Mouse (Mus musculus): ENCODE measurements at regions not wholly inside any gene's neighbourhood (a gene's known extent, or its start where the extent isn't known, plus 50 kb on each side); places are given as distances from the start of the nearest gene placed in this dataset.

DNA sequence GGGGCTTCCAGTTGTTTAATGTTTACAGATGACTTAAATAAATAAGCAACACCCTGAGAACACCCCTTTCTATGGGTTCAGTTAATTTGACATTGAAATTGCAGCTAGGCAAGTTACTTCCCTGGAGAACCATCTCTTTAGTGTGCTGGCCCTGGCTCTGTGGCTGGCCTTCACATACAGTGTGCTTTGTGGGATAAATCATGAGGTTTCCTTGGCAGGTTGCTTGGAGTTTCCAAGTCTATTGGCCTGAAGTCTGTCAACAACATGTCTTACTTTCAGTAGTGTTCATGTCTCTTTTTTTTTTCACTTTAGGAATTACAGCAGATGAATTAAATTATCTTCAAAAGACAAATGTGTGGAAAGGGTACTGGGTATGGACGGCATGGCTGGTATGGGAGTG lies 359.2 kb upstream of the Dph6 start:
- no peak overlapping the region for H3K4me2 ChIP-seq (ENCODE audit: low read length)
- H3K27ac ChIP-seq (ENCODE audit: low read depth, low read length), result no peak overlapping the region
- H3K36me3 ChIP-seq (ENCODE audit: control insufficient read depth, insufficient read depth, low read length), result no peaks in the 10 kb centered on the region
- 95% methylated on average over 1 of the region's 1 CpGs for WGBS
- no peak overlapping the region for H3K9ac ChIP-seq (ENCODE audit: low read depth, low read length)
- no peaks in the 10 kb centered on the region for H3K4me1 ChIP-seq (ENCODE audit: control insufficient read depth, insufficient read depth, low read depth, low read length)
- no peaks in the 10 kb centered on the region; the same call in 1 of the 2 replicates for H3K9me3 ChIP-seq (ENCODE audit: control insufficient read depth, low read length)
- no peaks in the 10 kb centered on the region for H3K27me3 ChIP-seq (replicated peaks; ENCODE audit: control insufficient read depth, insufficient read depth, low read length)
- ATAC-seq, result no peak
- H3K4me3 ChIP-seq (ENCODE audit: low read length), result no peak overlapping the region

GRCm38 (mm10) chr2:115026777-115027176 lies 372.0 kb upstream of the Dph6 start:
- 93% methylated on average over 3 of the region's 3 CpGs for WGBS
- Histone ChIP-seq H3K27ac (ENCODE audit: low read depth, low read length) (no peak overlapping the region), H3K4me2 (ENCODE audit: low read length) (no peak overlapping the region), H3K9me3 (ENCODE audit: control insufficient read depth, low read length) (no peaks in the 10 kb centered on the region), H3K9ac (ENCODE audit: low read depth, low read length) (no peak overlapping the region), H3K4me1 (ENCODE audit: control insufficient read depth, insufficient read depth, low read depth, low read length) (no peaks in the 10 kb centered on the region), H3K27me3 (replicated peaks; ENCODE audit: control insufficient read depth, insufficient read depth, low read length) (no peaks in the 10 kb centered on the region), H3K4me3 (ENCODE audit: low read length) (no peak overlapping the region), H3K36me3 (ENCODE audit: control insufficient read depth, insufficient read depth, low read length) (no peaks in the 10 kb centered on the region)
- no peak for ATAC-seq

GRCm38 (mm10) chr2:115031134-115031533 lies 376.4 kb upstream of the Dph6 start:
- no peak for ATAC-seq
- Histone ChIP-seq H3K4me3 (ENCODE audit: low read length) (no peak overlapping the region), H3K36me3 (ENCODE audit: control insufficient read depth, insufficient read depth, low read length) (no peaks in the 10 kb centered on the region), H3K27me3 (replicated peaks; ENCODE audit: control insufficient read depth, insufficient read depth, low read length) (no peaks in the 10 kb centered on the region), H3K4me2 (ENCODE audit: low read length) (no peak overlapping the region), H3K9me3 (ENCODE audit: control insufficient read depth, low read length) (no peaks in the 10 kb centered on the region), H3K9ac (ENCODE audit: low read depth, low read length) (no peak overlapping the region), H3K4me1 (ENCODE audit: control insufficient read depth, insufficient read depth, low read depth, low read length) (no peaks in the 10 kb centered on the region), H3K27ac (ENCODE audit: low read depth, low read length) (no peak overlapping the region)
- WGBS, result 42% methylated on average over 2 of the region's 2 CpGs

DNA sequence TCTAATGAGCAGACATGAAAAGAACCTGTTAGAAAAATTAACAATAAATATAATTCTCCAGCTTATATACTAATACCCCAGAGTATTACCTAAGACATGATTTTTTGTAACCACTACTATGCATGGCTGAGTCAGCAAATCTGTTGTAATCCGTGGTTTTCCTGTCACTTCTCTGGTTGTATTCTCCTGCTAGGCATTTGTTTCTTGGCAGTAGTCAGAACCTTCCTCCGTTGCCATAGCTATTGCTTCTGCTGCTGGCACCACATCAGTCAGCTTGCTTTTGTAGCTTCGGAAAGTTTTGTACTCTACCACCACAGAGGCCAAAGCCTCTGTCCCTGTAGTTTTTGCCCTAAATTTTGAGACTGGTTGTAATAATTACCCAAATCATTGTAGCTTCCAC lies 381.4 kb upstream of the Dph6 start:
- ATAC-seq, result peak; percentile 60; the same call in 1 of the 2 replicates
- no peak overlapping the region for H3K27ac ChIP-seq (ENCODE audit: low read depth, low read length)
- no peaks in the 10 kb centered on the region for H3K4me1 ChIP-seq (ENCODE audit: control insufficient read depth, insufficient read depth, low read depth, low read length)
- H3K9ac ChIP-seq (ENCODE audit: low read depth, low read length), result no peak overlapping the region
- H3K9me3 ChIP-seq (ENCODE audit: control insufficient read depth, low read length), result no peaks in the 10 kb centered on the region
- H3K36me3 ChIP-seq (ENCODE audit: control insufficient read depth, insufficient read depth, low read length), result no peaks in the 10 kb centered on the region
- no peak overlapping the region for H3K4me3 ChIP-seq (ENCODE audit: low read length)
- WGBS, result 52% methylated on average over 3 of the region's 3 CpGs
- H3K27me3 ChIP-seq (replicated peaks; ENCODE audit: control insufficient read depth, insufficient read depth, low read length), result no peaks in the 10 kb centered on the region
- H3K4me2 ChIP-seq (ENCODE audit: low read length), result no peak overlapping the region

DNA sequence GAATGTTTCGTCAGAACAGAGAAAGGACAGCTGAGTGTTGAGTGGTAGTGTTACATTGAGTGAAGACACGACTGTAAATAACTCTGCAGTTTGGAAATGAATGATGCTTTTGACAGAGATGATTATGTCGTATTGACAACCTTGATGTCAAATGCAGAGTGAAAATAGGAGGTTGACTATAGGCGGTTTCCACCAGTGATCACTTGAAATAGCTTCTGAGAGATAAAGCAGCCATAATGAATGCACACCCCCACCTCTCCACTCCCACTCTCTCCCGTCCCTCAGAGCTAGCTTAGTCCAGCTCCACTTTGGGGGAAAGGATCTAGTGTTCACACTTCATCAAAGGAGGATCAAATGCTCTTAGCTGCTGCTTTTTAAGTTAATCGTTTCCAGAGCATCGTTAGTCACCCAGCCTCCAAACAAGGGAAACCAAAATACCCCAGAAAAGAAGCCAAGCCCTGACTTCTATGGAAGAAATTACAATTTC lies 387.6 kb upstream of the Dph6 start:
- H3K27me3 ChIP-seq (replicated peaks; ENCODE audit: control insufficient read depth, insufficient read depth, low read length), result no peaks in the 10 kb centered on the region
- WGBS, result 69% methylated on average over 7 of the region's 7 CpGs
- no peaks in the 10 kb centered on the region for H3K36me3 ChIP-seq (ENCODE audit: control insufficient read depth, insufficient read depth, low read length)
- H3K4me1 ChIP-seq (ENCODE audit: control insufficient read depth, insufficient read depth, low read depth, low read length), result no peaks in the 10 kb centered on the region
- H3K9me3 ChIP-seq (ENCODE audit: control insufficient read depth, low read length), result no peaks in the 10 kb centered on the region
- H3K4me3 ChIP-seq (ENCODE audit: low read length), result no peak overlapping the region
- no peak overlapping the region for H3K27ac ChIP-seq (ENCODE audit: low read depth, low read length)
- ATAC-seq, result no peak
- H3K4me2 ChIP-seq (ENCODE audit: low read length), result no peak overlapping the region
- no peak overlapping the region for H3K9ac ChIP-seq (ENCODE audit: low read depth, low read length)

DNA sequence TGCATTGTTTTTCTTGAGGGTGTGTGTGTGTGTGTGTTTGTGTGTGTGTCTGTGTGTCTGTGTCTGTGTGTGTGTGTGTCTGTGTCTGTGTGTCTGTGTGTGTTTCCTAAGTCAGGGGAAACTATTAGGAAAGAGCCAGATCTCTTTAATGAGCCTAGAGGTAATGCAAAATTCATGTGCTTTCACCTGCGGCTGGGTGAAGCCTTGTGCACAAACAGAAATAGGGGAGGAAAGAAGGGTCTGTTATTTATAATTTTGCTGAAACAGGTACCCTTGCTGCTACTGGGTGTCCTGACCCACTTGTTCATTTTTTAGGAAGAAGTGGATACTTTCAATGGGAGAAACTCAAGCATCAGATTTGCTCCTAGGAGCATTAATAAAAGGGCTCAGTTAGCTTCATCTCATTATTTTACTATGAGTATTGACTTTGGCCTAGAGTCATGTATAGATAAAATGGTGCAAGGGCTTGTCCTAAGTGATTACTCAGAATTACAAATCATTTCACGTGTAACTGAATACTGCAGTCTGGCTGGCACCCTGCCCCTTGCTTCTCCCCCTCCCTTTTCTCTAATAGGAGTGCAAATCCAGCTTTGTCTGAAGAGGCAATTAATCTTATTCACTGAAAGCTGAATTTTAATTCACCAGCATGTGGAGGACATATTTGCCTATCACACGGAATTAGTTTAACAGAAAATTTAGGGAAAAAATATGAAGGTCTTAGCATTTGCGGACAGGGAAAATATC lies 401.7 kb upstream of the Dph6 start:
- Histone ChIP-seq H3K4me1 (ENCODE audit: control insufficient read depth, insufficient read depth, low read depth, low read length) (peaks cover 2% of the 10 kb centered on the region; the same call in 1 of the 2 replicates), H3K36me3 (ENCODE audit: control insufficient read depth, insufficient read depth, low read length) (no peaks in the 10 kb centered on the region), H3K27ac (ENCODE audit: low read depth, low read length) (0 out of 2 replicates have a peak overlapping the region, but pooled peaks have one; percentile 17), H3K27me3 (replicated peaks; ENCODE audit: control insufficient read depth, insufficient read depth, low read length) (no peaks in the 10 kb centered on the region), H3K4me3 (ENCODE audit: low read length) (no peak overlapping the region), H3K9me3 (ENCODE audit: control insufficient read depth, low read length) (no peaks in the 10 kb centered on the region), H3K9ac (ENCODE audit: low read depth, low read length) (no peak overlapping the region), H3K4me2 (ENCODE audit: low read length) (no peak overlapping the region)
- 35% methylated on average over 4 of the region's 4 CpGs for WGBS
- peak; percentile 74 for ATAC-seq

GRCm38 (mm10) chr2:115057200-115057599 lies 402.4 kb upstream of the Dph6 start:
- no peak overlapping the region for H3K27ac ChIP-seq (ENCODE audit: low read depth, low read length)
- H3K4me3 ChIP-seq (ENCODE audit: low read length), result no peak overlapping the region
- H3K36me3 ChIP-seq (ENCODE audit: control insufficient read depth, insufficient read depth, low read length), result no peaks in the 10 kb centered on the region
- H3K4me1 ChIP-seq (ENCODE audit: control insufficient read depth, insufficient read depth, low read depth, low read length), result peaks cover 2% of the 10 kb centered on the region; the same call in 1 of the 2 replicates
- no peaks in the 10 kb centered on the region for H3K9me3 ChIP-seq (ENCODE audit: control insufficient read depth, low read length)
- 48% methylated on average over 2 of the region's 2 CpGs for WGBS
- no peaks in the 10 kb centered on the region for H3K27me3 ChIP-seq (replicated peaks; ENCODE audit: control insufficient read depth, insufficient read depth, low read length)
- no peak for ATAC-seq
- no peak overlapping the region for H3K9ac ChIP-seq (ENCODE audit: low read depth, low read length)
- no peak overlapping the region for H3K4me2 ChIP-seq (ENCODE audit: low read length)

DNA sequence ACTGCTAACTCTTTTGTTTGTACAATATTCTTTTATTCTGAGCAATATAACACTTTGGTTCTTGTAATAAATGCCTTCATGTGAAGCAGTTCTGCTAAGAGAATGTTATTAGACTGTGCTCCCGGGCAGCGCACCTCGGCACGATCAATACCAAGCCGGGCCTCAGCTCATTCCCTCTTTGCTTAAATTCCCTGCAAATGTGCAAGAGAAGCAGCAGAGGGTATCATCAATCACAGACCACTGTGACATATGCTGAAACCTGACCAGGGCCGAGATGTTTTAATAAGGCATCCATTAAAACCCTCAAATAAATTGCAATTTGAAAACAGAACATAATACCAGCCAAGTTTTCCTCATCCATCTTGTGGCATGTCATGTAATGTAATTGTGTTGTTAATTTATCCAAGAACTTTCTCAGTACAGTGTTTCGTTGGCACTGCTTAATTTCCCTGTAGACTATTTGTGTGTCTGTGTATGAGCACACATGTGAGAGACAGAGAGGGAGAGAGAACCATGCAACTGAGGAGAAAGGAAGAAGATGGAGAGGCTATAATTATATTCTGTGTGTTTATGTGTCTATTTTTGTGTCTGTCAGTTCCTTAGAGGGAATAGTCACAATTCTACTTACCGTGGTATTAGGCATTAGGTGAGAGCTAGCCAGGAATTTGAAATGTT lies 412.9 kb upstream of the Dph6 start:
- Histone ChIP-seq H3K27me3 (replicated peaks; ENCODE audit: control insufficient read depth, insufficient read depth, low read length) (no peaks in the 10 kb centered on the region), H3K27ac (ENCODE audit: low read depth, low read length) (0 out of 2 replicates have a peak overlapping the region, but pooled peaks have one; percentile 12), H3K4me3 (ENCODE audit: low read length) (no peak overlapping the region), H3K4me1 (ENCODE audit: control insufficient read depth, insufficient read depth, low read depth, low read length) (no peaks in the 10 kb centered on the region), H3K36me3 (ENCODE audit: control insufficient read depth, insufficient read depth, low read length) (no peaks in the 10 kb centered on the region), H3K9me3 (ENCODE audit: control insufficient read depth, low read length) (no peaks in the 10 kb centered on the region), H3K4me2 (ENCODE audit: low read length) (no peak overlapping the region), H3K9ac (ENCODE audit: low read depth, low read length) (no peak overlapping the region)
- WGBS, result 48% methylated on average over 8 of the region's 8 CpGs
- peak; percentile 48; the same call in 1 of the 2 replicates for ATAC-seq

GRCm38 (mm10) chr2:115069704-115070103 lies 414.9 kb upstream of the Dph6 start:
- ATAC-seq, result no peak
- no peak overlapping the region for H3K4me2 ChIP-seq (ENCODE audit: low read length)
- H3K9ac ChIP-seq (ENCODE audit: low read depth, low read length), result no peak overlapping the region
- no peaks in the 10 kb centered on the region for H3K36me3 ChIP-seq (ENCODE audit: control insufficient read depth, insufficient read depth, low read length)
- 73% methylated on average over 4 of the region's 4 CpGs for WGBS
- H3K4me3 ChIP-seq (ENCODE audit: low read length), result no peak overlapping the region
- no peaks in the 10 kb centered on the region for H3K4me1 ChIP-seq (ENCODE audit: control insufficient read depth, insufficient read depth, low read depth, low read length)
- H3K27ac ChIP-seq (ENCODE audit: low read depth, low read length), result no peak overlapping the region
- H3K27me3 ChIP-seq (replicated peaks; ENCODE audit: control insufficient read depth, insufficient read depth, low read length), result no peaks in the 10 kb centered on the region
- no peaks in the 10 kb centered on the region for H3K9me3 ChIP-seq (ENCODE audit: control insufficient read depth, low read length)
